Comparison of ENCODE assay signal across 24 mouse cellular contexts in the genomic region with DNA sequence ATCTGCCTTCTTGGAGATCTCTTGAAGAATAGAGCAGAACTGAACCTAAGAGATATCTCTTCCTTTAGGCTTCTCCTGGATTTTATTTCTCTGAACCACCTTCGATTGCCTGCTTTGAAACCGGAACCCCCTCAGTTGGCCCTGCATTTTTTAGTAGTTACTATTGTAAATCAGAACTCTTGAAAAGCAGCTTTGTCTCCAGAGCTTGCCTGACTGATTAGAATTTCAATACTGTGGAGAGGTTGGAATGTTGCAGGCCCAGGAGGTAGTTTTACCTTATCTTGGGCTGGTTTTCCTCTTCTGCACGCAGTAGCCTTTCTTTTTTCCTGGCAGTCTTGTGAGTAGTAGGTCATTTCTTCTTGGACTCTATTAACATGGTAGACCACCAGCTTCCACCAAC. TPM values are rescaled to one million over a fixed set of nuclear protein-coding genes. Genes with fewer than 3 reads are reported as not detected.
DNase-seq lines count a peak whose midpoint lies in the region; ATAC-seq and TF ChIP-seq lines count a peak whose summit lies in the region.
"Had no signal": no experiment of that assay in that cellular context is flagged by ENCODE, and none has a peak within 500 bp of the region (broad histone marks: within the 10 kb centered on the region; RNA-seq: fewer than 3 reads in every experiment).

No protein-coding gene starts in this region.

- no peak overlapping the region for H3K4me3 ChIP-seq in kidney, adult 2 months (ENCODE audit: insufficient read depth, low read depth, low read length)
- H3K4me3 ChIP-seq in ES-E14 (ENCODE audit: insufficient read depth in 1 of 2, low read depth in 1 of 2, low read length in 2 of 2, poor library complexity in 1 of 2, severe bottlenecking in 1 of 2): peak overlapping the region; percentile 38 to 67
- no peak overlapping the region for H3K4me3 ChIP-seq in layer of hippocampus, adult 2 months
- H3K4me3 ChIP-seq in forebrain, embryonic 15.5 days: no peak overlapping the region
- H3K4me3 ChIP-seq: embryonic facial prominence, embryonic 15.5 days; hindbrain, embryonic 12.5 days; hindbrain, embryonic 15.5 days had no signal

- no peak for DNase-seq in kidney, adult 2 months
- no peak for DNase-seq in kidney, postnatal 4 days
- DNase-seq in ES-E14 (ENCODE audit: low read depth, low spot score) (peak; percentile 39), ZHBTc4 (ENCODE audit: low read depth, low spot score) (peak; percentile 84)
- DNase-seq in layer of hippocampus, adult 2 months (ENCODE audit: low spot score in 2 of 2): no peak
- DNase-seq: adrenal gland, adult 2 months; adrenal gland, postnatal 14 days; B cell, adult 2 months; cerebellum, adult 11 months; cerebellum, adult 2 months; cerebellum, adult 9-11 months; cerebellum, postnatal 25 days; embryo, embryonic 11 days; gastrocnemius, postnatal 14 days; heart, adult 11 months; kidney, adult 8-10 months had no signal

- H3K4me1 ChIP-seq in kidney, adult 2 months (ENCODE audit: control insufficient read depth, insufficient read depth, low read length): peaks cover 9% of the 10 kb centered on the region
- peaks cover 8 to 12% of the 10 kb centered on the region in 2 experiments for H3K4me1 ChIP-seq in ES-E14 (ENCODE audit: control insufficient read depth in 2 of 2, insufficient read depth in 2 of 2, low read length in 2 of 2, poor library complexity in 1 of 2)
- H3K4me1 ChIP-seq in forebrain, embryonic 15.5 days: peaks cover 2% of the 10 kb centered on the region; the same call in 1 of the 2 replicates
- H3K4me1 ChIP-seq: embryonic facial prominence, embryonic 15.5 days had no signal

- in situ Hi-C loops in ES-E14 (cut with MboI; ENCODE audit: low sequenced_read_pairs in 2 of 2, unreplicated experiment in 2 of 2): no loop called here

- H3K27ac ChIP-seq in kidney, adult 2 months (ENCODE audit: insufficient read depth, low read depth, low read length): 0 out of 2 replicates have a peak overlapping the region, but pooled peaks have one; percentile 23
- peak overlapping the region; percentile 99; the same call in 1 of the 2 replicates for H3K27ac ChIP-seq in ES-E14 (ENCODE audit: insufficient read depth, low read depth, low read length, poor library complexity, severe bottlenecking)
- H3K27ac ChIP-seq in layer of hippocampus, adult 2 months: no peak overlapping the region
- no peak overlapping the region for H3K27ac ChIP-seq in forebrain, embryonic 15.5 days (replicated peaks)
- H3K27ac ChIP-seq: embryonic facial prominence, embryonic 15.5 days; hindbrain, embryonic 12.5 days; hindbrain, embryonic 15.5 days had no signal

- H3K4me2 ChIP-seq in forebrain, embryonic 15.5 days (replicated peaks): no peak overlapping the region
- H3K4me2 ChIP-seq: embryonic facial prominence, embryonic 15.5 days; heart, embryonic 11.5 days; hindbrain, embryonic 12.5 days; hindbrain, embryonic 15.5 days had no signal

- ATAC-seq in forebrain, embryonic 15.5 days (replicated peaks): no peak
- ATAC-seq: forebrain, embryonic 16.5 days; intestine, postnatal 0 days had no signal

- no peaks in the 10 kb centered on the region for H3K27me3 ChIP-seq in kidney, adult 2 months (replicated peaks; ENCODE audit: control insufficient read depth, insufficient read depth, low read length)
- no peaks in the 10 kb centered on the region for H3K27me3 ChIP-seq in forebrain, embryonic 15.5 days
- H3K27me3 ChIP-seq: CH12.LX; embryonic facial prominence, embryonic 15.5 days; hindbrain, embryonic 12.5 days; hindbrain, embryonic 15.5 days had no signal

- WGBS in kidney, adult 2 months: 28% methylated on average over 3 of the region's 3 CpGs
- 18% methylated on average over 3 of the region's 3 CpGs for WGBS in forebrain, embryonic 15.5 days

- no peaks in the 10 kb centered on the region for H3K36me3 ChIP-seq in kidney, adult 2 months (ENCODE audit: control insufficient read depth, insufficient read depth, low read length)
- peaks cover 8% of the 10 kb centered on the region for H3K36me3 ChIP-seq in ES-E14 (ENCODE audit: control insufficient read depth, insufficient read depth, low read length, poor library complexity, severe bottlenecking)
- H3K36me3 ChIP-seq in forebrain, embryonic 15.5 days: 0 out of 2 replicates have a peak, but pooled peaks cover 8% of the 10 kb centered on the region

- no peaks in the 10 kb centered on the region for H3K9me3 ChIP-seq in ES-E14 (ENCODE audit: control insufficient read depth, insufficient read depth, low read depth, low read length)
- H3K9me3 ChIP-seq in forebrain, embryonic 15.5 days: no peaks in the 10 kb centered on the region
- H3K9me3 ChIP-seq: embryonic facial prominence, embryonic 15.5 days; hindbrain, embryonic 12.5 days; hindbrain, embryonic 15.5 days had no signal

- no peak for TF ChIP-seq CTCF in kidney, adult 2 months (conservative IDR thresholded peaks at IDR 0.05; ENCODE audit: insufficient read depth, insufficient read length, low read depth, low read length)
- no peak for TF ChIP-seq CTCF in layer of hippocampus, adult 2 months (conservative IDR thresholded peaks at IDR 0.05)

- no peak for TF ChIP-seq POLR2A in kidney, adult 2 months (IDR thresholded peaks at IDR 0.05; ENCODE audit: low read depth, low read length)

- peak overlapping the region; percentile 61; the same call in 1 of the 2 replicates for H3K9ac ChIP-seq in ES-E14 (ENCODE audit: insufficient read depth, low read depth, low read length, poor library complexity, severe bottlenecking)
- H3K9ac ChIP-seq in forebrain, embryonic 15.5 days (replicated peaks): no peak overlapping the region
- H3K9ac ChIP-seq: embryonic facial prominence, embryonic 15.5 days; hindbrain, embryonic 12.5 days; hindbrain, embryonic 15.5 days had no signal

TF ChIP-seq in ES-E14, 5 proteins besides CTCF, POLR2A, EP300 and RAD21:
- TF ChIP-seq ZNF384 (IDR thresholded peaks at IDR 0.05; ENCODE audit: low read depth, low read length) (no peak), ZC3H11A (IDR thresholded peaks at IDR 0.05; ENCODE audit: borderline replicate concordance, low read depth, low read length) (no peak), CHD2 (IDR thresholded peaks at IDR 0.05; ENCODE audit: low read depth, low read length) (no peak), MAFK (IDR thresholded peaks at IDR 0.05; ENCODE audit: insufficient read depth, low read depth, low read length) (no peak), HCFC1 (IDR thresholded peaks at IDR 0.05; ENCODE audit: borderline replicate concordance, insufficient read depth, low read length) (no peak)

RNA-seq across cellular contexts. Expression of a gene that starts 17.0 kb away (rescaled TPM):
- 3.0 and 3.4 TPM in 2 replicates for polyA plus RNA-seq in kidney, adult 2 months (2012; rRNA removed)
- total RNA-seq in ES-E14 (2012; rRNA removed): 44.9 and 45.8 TPM in 2 replicates
- 10 to 100 TPM; 27.8 to 28.7 TPM for total RNA-seq in layer of hippocampus, adult 2 months (2021)
- polyA plus RNA-seq in forebrain, embryonic 15.5 days (2015; fragmentation: Nextera tagmentation; extraction: Ambion mirVana): 18.3 and 18.5 TPM in 2 replicates

Comparison
In these comparisons a context has a peak if more than half of its experiments do, and no peak if none do; other contexts are left out.
1. DNase-seq: peak in ES-E14 (single experiment) and ZHBTc4 (single experiment); none in kidney, adult 2 months (single experiment), kidney, postnatal 4 days (0 of 2) and layer of hippocampus, adult 2 months (0 of 2).
2. H3K27ac ChIP-seq: peak in kidney, adult 2 months (single experiment) and ES-E14 (single experiment); none in layer of hippocampus, adult 2 months (single experiment) and forebrain, embryonic 15.5 days (single experiment).
3. H3K4me3 ChIP-seq: peak in ES-E14 (2 of 2); none in kidney, adult 2 months (single experiment), layer of hippocampus, adult 2 months (single experiment) and forebrain, embryonic 15.5 days (single experiment).